Mouse (Mus musculus): Measurements from ENCODE around the gene Clps.
A peak's percentile ranks its signal among the peaks of the same experiment; 100 is the strongest.
"Not testable (repeated sequence)": the region's sequence is repeated elsewhere in the genome, so short reads cannot be mapped to it uniquely, and the experiment has no call there.

Gene Clps

GRCm38 (mm10) chr17:28560598-28560997 is at the start of gene Clps:
Clps (minus strand) TSS chr17:28560766.
- DNase-seq, result no peak

- no peak for DNase-seq
Observed at GRCm38 (mm10) chr17:28609543-28609942, 49.0 kb upstream of the Clps start.

GRCm38 (mm10) chr17:28601557-28602250 is 41.1 kb upstream of the Clps start:
- no peak for DNase-seq

- DNase-seq, result no peak
Observed at GRCm38 (mm10) chr17:28600780-28601179, 40.2 kb upstream of the Clps start.

- no peak for DNase-seq
Observed at GRCm38 (mm10) chr17:28593965-28594364, 33.4 kb upstream of the Clps start.

- peak; percentile 71 for DNase-seq
Observed at GRCm38 (mm10) chr17:28592998-28593397, 32.4 kb upstream of the Clps start.

GRCm38 (mm10) chr17:28591476-28591875 is 30.9 kb upstream of the Clps start:
- DNase-seq, result no peak

GRCm38 (mm10) chr17:28590596-28590995 is 30.0 kb upstream of the Clps start:
- no peak for DNase-seq

- DNase-seq, result no peak
Observed at GRCm38 (mm10) chr17:28588591-28588990, 28.0 kb upstream of the Clps start.

GRCm38 (mm10) chr17:28586509-28586908 is 25.9 kb upstream of the Clps start:
- DNase-seq, result peak; percentile 39

- no peak for DNase-seq
Observed at GRCm38 (mm10) chr17:28581056-28581455, 20.5 kb upstream of the Clps start.

- peak; percentile 76 for DNase-seq
Observed at GRCm38 (mm10) chr17:28580396-28580795, 19.8 kb upstream of the Clps start.

- no peak for DNase-seq
Observed at GRCm38 (mm10) chr17:28575244-28576125, 14.9 kb upstream of the Clps start, which contains the start of gene Lhfpl5. Lhfpl5 (plus strand) TSS chr17:28575641.

- no peak for DNase-seq
Observed at GRCm38 (mm10) chr17:28572941-28573340, 12.4 kb upstream of the Clps start.

GRCm38 (mm10) chr17:28572521-28572920 is 12.0 kb upstream of the Clps start:
- no peak for DNase-seq

GRCm38 (mm10) chr17:28571868-28572267 is 11.3 kb upstream of the Clps start:
- no peak for DNase-seq

GRCm38 (mm10) chr17:28567541-28567940 is 7.0 kb upstream of the Clps start:
- DNase-seq, result no peak

GRCm38 (mm10) chr17:28565181-28565580 is 4.6 kb upstream of the Clps start:
- peak; percentile 15 for DNase-seq

GRCm38 (mm10) chr17:28561613-28562012 is 1.0 kb upstream of the Clps start:
- DNase-seq, result peak; percentile 16

- DNase-seq, result no peak
Observed at GRCm38 (mm10) chr17:28557772-28558171, 2.8 kb downstream of the Clps start.

GRCm38 (mm10) chr17:28556635-28557396 is 3.8 kb downstream of the Clps start:
- no peak for DNase-seq

- not testable (repeated sequence) for DNase-seq
Observed at GRCm38 (mm10) chr17:28554021-28554420, 6.5 kb downstream of the Clps start.

Data from lung, postnatal 36 days (tissue).